Mouse (Mus musculus): Measurements from ENCODE around the gene Rinl.

- TF ChIP-seq HCFC1 (IDR thresholded peaks at IDR 0.05; ENCODE audit: borderline replicate concordance, insufficient read depth, low read length) (no peak), ZC3H11A (IDR thresholded peaks at IDR 0.05; ENCODE audit: borderline replicate concordance, low read depth, low read length) (no peak)
These were observed 885 bp upstream of the Rinl start for GRCm38 (mm10) chr7:28787884-28788283.
